Mouse (Mus musculus): ENCODE data around the gene Sphk2. TPM values are rescaled to one million over a fixed set of nuclear protein-coding genes. Genes with fewer than 3 reads are reported as not detected.

Gene Sphk2
- total RNA-seq (2023): 10 to 100 TPM; 39.2 to 41.2 TPM

GRCm38 (mm10) chr7:45717918-45718297, at the start of gene Sphk2:
Sphk2 (minus strand) TSS chr7:45718002.

GRCm38 (mm10) chr7:45725713-45726112, 7.9 kb upstream of the Sphk2 start, which contains the start of gene Spaca4:
Spaca4 (minus strand) TSS chr7:45725813.

GRCm38 (mm10) chr7:45720413-45721233, 2.8 kb upstream of the Sphk2 start, which contains the start of gene Fam83e:
Fam83e (plus strand) TSS chr7:45721212.

GRCm38 (mm10) chr7:45715090-45715708, 2.6 kb downstream of the Sphk2 start, which contains the start of gene Rpl18:
Rpl18 (plus strand) TSS chr7:45715457.

GRCm38 (mm10) chr7:45704730-45705442, 12.9 kb downstream of the Sphk2 start, which contains the start of gene Dbp:
Dbp (plus strand) TSS chr7:45705088.

GRCm38 (mm10) chr7:45699523-45700141, 18.2 kb downstream of the Sphk2 start, which contains the start of gene Car11:
Car11 (plus strand) TSS chr7:45699843.

GRCm38 (mm10) chr7:45693921-45694591, 23.7 kb downstream of the Sphk2 start, which contains the start of gene Sec1:
Sec1 (minus strand) TSS chr7:45694402.

GRCm38 (mm10) chr7:45683396-45684050, 34.3 kb downstream of the Sphk2 start, which contains the start of gene Ntn5:
Ntn5 (plus strand) TSS chr7:45684022.

GRCm38 (mm10) chr7:45666161-45666560, 51.6 kb downstream of the Sphk2 start, which contains the start of gene Fut2:
Fut2 (minus strand) TSS chr7:45666394.

Other genes starting within 250 kb of the Sphk2 start
- not detected for gene Tulp2, start 236.1 kb downstream of the Sphk2 start, total RNA-seq (2023)
- 1 to 10 TPM; 1.2 to 2.5 TPM for gene Gm45808, start 231.2 kb downstream of the Sphk2 start, total RNA-seq (2023)
- 1 to 10 TPM; 5.9 to 6.1 TPM for gene Dhdh, start 229.2 kb downstream of the Sphk2 start, total RNA-seq (2023)
- gene Nucb1, start 207.6 kb downstream of the Sphk2 start, total RNA-seq (2023): 100 to 1,000 TPM; 111 to 114 TPM
- 100 to 1,000 TPM; 253 to 370 TPM for gene Ppp1r15a, start 191.7 kb downstream of the Sphk2 start, total RNA-seq (2023)
- gene Plekha4, start 191.7 kb downstream of the Sphk2 start, total RNA-seq (2023): under 1 TPM in 1 of 2 experiments, not detected in 1; 0.15 TPM
- gene Hsd17b14, start 163.1 kb downstream of the Sphk2 start, total RNA-seq (2023): not detected
- 10 to 100 TPM; 39.9 to 42.5 TPM for gene Bcat2, start 147.8 kb downstream of the Sphk2 start, total RNA-seq (2023)
- not detected for gene Fgf21, start 102.5 kb downstream of the Sphk2 start, total RNA-seq (2023)
- under 1 TPM in 1 of 2 experiments, not detected in 1; 0.22 TPM for gene Fut1, start 100.7 kb downstream of the Sphk2 start, total RNA-seq (2023)
- gene Izumo1, start 96.2 kb downstream of the Sphk2 start, total RNA-seq (2023): not detected
- 1 to 10 TPM; 1.9 to 2.0 TPM for gene Rasip1, start 90.5 kb downstream of the Sphk2 start, total RNA-seq (2023)
- gene Mamstr, start 78.0 kb downstream of the Sphk2 start, total RNA-seq (2023): under 1 TPM; 0.13 to 0.73 TPM
- gene Fut2, start 51.6 kb downstream of the Sphk2 start, total RNA-seq (2023): not detected
- not detected for gene Ntn5, start 34.0 kb downstream of the Sphk2 start, total RNA-seq (2023)
- gene Sec1, start 23.6 kb downstream of the Sphk2 start, total RNA-seq (2023): under 1 TPM in 1 of 2 experiments, not detected in 1; 0.26 TPM
- not detected for gene Car11, start 18.2 kb downstream of the Sphk2 start, total RNA-seq (2023)
- 1 to 10 TPM; 5.3 TPM for gene Dbp, start 12.9 kb downstream of the Sphk2 start, total RNA-seq (2023)
- gene Rpl18, start 2.5 kb downstream of the Sphk2 start, total RNA-seq (2023): 100 to 1,000 TPM; 782 to 910 TPM
- gene Fam83e, start 3.2 kb upstream of the Sphk2 start, total RNA-seq (2023): under 1 TPM; 0.55 to 0.64 TPM
- not detected for gene Spaca4, start 7.8 kb upstream of the Sphk2 start, total RNA-seq (2023)
- not detected for gene Lmtk3, start 65.7 kb upstream of the Sphk2 start, total RNA-seq (2023)
- gene Sult2b1, start 66.7 kb upstream of the Sphk2 start, total RNA-seq (2023): not detected
- gene Cyth2, start 96.6 kb upstream of the Sphk2 start, total RNA-seq (2023): 10 to 100 TPM; 68.3 to 83.9 TPM
- gene Kcnj14, start 106.8 kb upstream of the Sphk2 start, total RNA-seq (2023): under 1 TPM; 0.20 to 0.33 TPM
- 1 to 10 TPM; 5.4 to 5.9 TPM for gene Grwd1, start 112.9 kb upstream of the Sphk2 start, total RNA-seq (2023)
- 10 to 100 TPM; 65.3 to 69.5 TPM for gene Kdelr1, start 154.8 kb upstream of the Sphk2 start, total RNA-seq (2023)
- gene Grin2d, start 160.4 kb upstream of the Sphk2 start, total RNA-seq (2023): under 1 TPM; 0.15 to 0.22 TPM
- under 1 TPM; 0.82 to 0.85 TPM for gene Syngr4, start 178.7 kb upstream of the Sphk2 start, total RNA-seq (2023)
- gene Tmem143, start 178.9 kb upstream of the Sphk2 start, total RNA-seq (2023): 1 to 10 TPM; 7.0 to 7.5 TPM
- 100 to 1,000 TPM; 379 to 407 TPM for gene Emp3, start 203.4 kb upstream of the Sphk2 start, total RNA-seq (2023)
- gene Ccdc114, start 206.1 kb upstream of the Sphk2 start, total RNA-seq (2023): 1 to 10 TPM; 4.8 to 7.6 TPM

All from neutrophil, adult 83 days (primary cell).